Comparison of ENCODE assay signal across 7 mouse cellular contexts in genomic region chr12:8500597-8501570, GRCm38 (mm10). TPM values are rescaled to one million over a fixed set of nuclear protein-coding genes. Genes with fewer than 3 reads are reported as not detected.
DNase-seq lines count a peak whose midpoint lies in the region; ATAC-seq and TF ChIP-seq lines count a peak whose summit lies in the region.

No protein-coding gene starts in this region.

- H3K9ac ChIP-seq in embryonic facial prominence, embryonic 15.5 days: peak overlapping the region; percentile 62
- H3K9ac ChIP-seq in hindbrain, embryonic 14.5 days: peak overlapping the region; percentile 96
- H3K9ac ChIP-seq in liver, postnatal 0 days (replicated peaks): peak overlapping the region; percentile 71

- peak overlapping the region; percentile 77 for H3K4me2 ChIP-seq in embryonic facial prominence, embryonic 15.5 days (replicated peaks)
- peak overlapping the region; percentile 82 for H3K4me2 ChIP-seq in hindbrain, embryonic 14.5 days (replicated peaks)
- peak overlapping the region; percentile 72 for H3K4me2 ChIP-seq in liver, postnatal 0 days (ENCODE audit: low read depth, low read length)

- H3K27ac ChIP-seq in testis, adult 2 months (ENCODE audit: control insufficient read depth, insufficient read depth, low read depth, low read length): peak overlapping the region; percentile 97
- H3K27ac ChIP-seq in embryonic facial prominence, embryonic 15.5 days (replicated peaks): peak overlapping the region; percentile 99
- H3K27ac ChIP-seq in hindbrain, embryonic 14.5 days: peak overlapping the region; percentile 99
- peak overlapping the region; percentile 85 for H3K27ac ChIP-seq in liver, postnatal 0 days (ENCODE audit: low read depth)

- no peaks in the 10 kb centered on the region for H3K27me3 ChIP-seq in testis, adult 2 months (ENCODE audit: control insufficient read depth, insufficient read depth, low read length)
- no peaks in the 10 kb centered on the region for H3K27me3 ChIP-seq in embryonic facial prominence, embryonic 15.5 days
- H3K27me3 ChIP-seq in hindbrain, embryonic 14.5 days (ENCODE audit: control insufficient read depth, insufficient read depth, low read length): no peaks in the 10 kb centered on the region
- no peaks in the 10 kb centered on the region for H3K27me3 ChIP-seq in liver, postnatal 0 days (ENCODE audit: insufficient read depth, low read length)

- H3K4me3 ChIP-seq in testis, adult 2 months (ENCODE audit: control insufficient read depth, low read depth, low read length): peak overlapping the region; percentile 90
- peak overlapping the region; percentile 81 for H3K4me3 ChIP-seq in embryonic facial prominence, embryonic 15.5 days (replicated peaks)
- H3K4me3 ChIP-seq in hindbrain, embryonic 14.5 days (replicated peaks; ENCODE audit: low read length): peak overlapping the region; percentile 74
- H3K4me3 ChIP-seq in liver, postnatal 0 days (ENCODE audit: low read depth, low read length): peak overlapping the region; percentile 85

- no peaks in the 10 kb centered on the region for H3K36me3 ChIP-seq in testis, adult 2 months (ENCODE audit: control insufficient read depth, insufficient read depth, low read length)
- no peaks in the 10 kb centered on the region for H3K36me3 ChIP-seq in embryonic facial prominence, embryonic 15.5 days
- no peaks in the 10 kb centered on the region for H3K36me3 ChIP-seq in hindbrain, embryonic 14.5 days (replicated peaks; ENCODE audit: control insufficient read depth, insufficient read depth)
- no peaks in the 10 kb centered on the region for H3K36me3 ChIP-seq in liver, postnatal 0 days (replicated peaks; ENCODE audit: insufficient read depth, low read length)

- TF ChIP-seq CTCF in testis, adult 2 months (IDR thresholded peaks at IDR 0.05; ENCODE audit: control insufficient read depth, insufficient read depth, insufficient replicate concordance, low read depth, low read length): no peak
- no peak for TF ChIP-seq CTCF in liver, postnatal 0 days (IDR thresholded peaks at IDR 0.05; ENCODE audit: low read depth)

- WGBS in embryonic facial prominence, embryonic 15.5 days: 53% methylated on average over 17 of the region's 17 CpGs
- WGBS in hindbrain, embryonic 14.5 days: 44% methylated on average over 17 of the region's 17 CpGs
- 38% methylated on average over 17 of the region's 17 CpGs for WGBS in liver, postnatal 0 days (ENCODE audit: insufficient replicate concordance)

- TF ChIP-seq POLR2A in testis, adult 2 months (IDR thresholded peaks at IDR 0.05; ENCODE audit: control insufficient read depth, low read depth, low read length): no peak

- no peak for ATAC-seq in embryonic facial prominence, embryonic 15.5 days (ENCODE audit: insufficient number of reproducible peaks, low FRiP score, low TSS enrichment, low read depth)
- no peak for ATAC-seq in hindbrain, embryonic 14.5 days (ENCODE audit: low FRiP score)
- no peak for ATAC-seq in liver, postnatal 0 days

- H3K9me3 ChIP-seq in embryonic facial prominence, embryonic 15.5 days (replicated peaks): no peaks in the 10 kb centered on the region
- H3K9me3 ChIP-seq in hindbrain, embryonic 14.5 days (ENCODE audit: control insufficient read depth, low read length): no peaks in the 10 kb centered on the region
- H3K9me3 ChIP-seq in liver, postnatal 0 days (ENCODE audit: low read length): no peaks in the 10 kb centered on the region

- peaks cover 18% of the 10 kb centered on the region for H3K4me1 ChIP-seq in testis, adult 2 months (ENCODE audit: control insufficient read depth, insufficient read depth, low read length)
- peaks cover 32% of the 10 kb centered on the region for H3K4me1 ChIP-seq in embryonic facial prominence, embryonic 15.5 days
- peaks cover 29% of the 10 kb centered on the region for H3K4me1 ChIP-seq in hindbrain, embryonic 14.5 days (replicated peaks; ENCODE audit: control insufficient read depth, insufficient read depth, low read length)
- peaks cover 24% of the 10 kb centered on the region for H3K4me1 ChIP-seq in liver, postnatal 0 days (ENCODE audit: insufficient read depth)

- no peak for DNase-seq in testis, postnatal 10 days (ENCODE audit: low spot score)
- no peak for DNase-seq in hindbrain, embryonic 14.5 days (ENCODE audit: low spot score)
- DNase-seq in liver, postnatal 0 days: no peak
- DNase-seq in layer of hippocampus, adult 9-10 months (ENCODE audit: low spot score): no peak
- no peak for DNase-seq in right cerebral cortex, postnatal 14 days

- no peak for TF ChIP-seq EP300 in liver, postnatal 0 days (IDR thresholded peaks at IDR 0.05; ENCODE audit: low read depth)

RNA-seq across cellular contexts. Expression of gene Rhob, which starts 1.1 kb away (rescaled TPM):
- 21.3 and 23.4 TPM in 2 replicates for polyA plus RNA-seq in testis, adult 2 months (2012; rRNA removed)
- polyA plus RNA-seq in embryonic facial prominence, embryonic 15.5 days (2015; fragmentation: Nextera tagmentation; extraction: Ambion mirVana): 55.3 and 59.5 TPM in 2 replicates
- polyA plus RNA-seq in hindbrain, embryonic 14.5 days (2014; fragmentation: Nextera tagmentation; extraction: Ambion mirVana): 113 and 131 TPM in 2 replicates
- polyA plus RNA-seq in liver, postnatal 0 days (2015; fragmentation: Nextera tagmentation; extraction: Ambion mirVana): 6.9 and 8.7 TPM in 2 replicates
